Mouse (Mus musculus) erythroblast, embryonic 14.5 days (primary cell): Measurements from ENCODE around the gene Cck. TPM values are rescaled to one million over a fixed set of nuclear protein-coding genes. Genes with fewer than 3 reads are reported as not detected.

Experiments
- H3K27me3 ChIP-seq: 2 replicates; pipeline ENCODE4 v1.6.1; 2012; ENCODE audit warnings: inconsistent platforms; ENCODE audit not compliant: control insufficient read depth
- H3K36me3 ChIP-seq: 2 replicates; pipeline ENCODE4 v1.6.1; 2012; ENCODE audit warnings: mild to moderate bottlenecking, inconsistent platforms; ENCODE audit not compliant: control insufficient read depth
- H3K4me1 ChIP-seq: 2 replicates; pipeline ENCODE4 v1.6.1; 2012; ENCODE audit warnings: inconsistent platforms; ENCODE audit not compliant: control insufficient read depth
- H3K4me3 ChIP-seq: replicated peaks from 2 replicates; pipeline ENCODE3; 2012; ENCODE audit warnings: moderate library complexity, mild to moderate bottlenecking, inconsistent platforms
- H3K9me3 ChIP-seq: 2 replicates; pipeline ENCODE4 v1.6.1; 2012; ENCODE audit warnings: low read length, inconsistent platforms, mixed read lengths; ENCODE audit not compliant: control insufficient read depth
- GATA1 ChIP-seq: IDR thresholded peaks from 2 replicates; pipeline ENCODE4 v1.6.1; 2012; ENCODE audit warnings: low read length, inconsistent platforms, mixed read lengths
- TAL1 ChIP-seq: IDR thresholded peaks from 3 replicates; pipeline ENCODE4 v1.6.1; 2012; ENCODE audit warnings: low read length, inconsistent platforms, mixed read lengths
- polyA plus RNA-seq: library from polyadenylated mRNA; stranded (reverse); fragments of >175 nt; gene quantifications from 2 replicates; pipeline ENCODE4 v1.2.3, GENCODE M21; 2012

Gene Cck
- not detected in 2 replicates for polyA plus RNA-seq

DNA sequence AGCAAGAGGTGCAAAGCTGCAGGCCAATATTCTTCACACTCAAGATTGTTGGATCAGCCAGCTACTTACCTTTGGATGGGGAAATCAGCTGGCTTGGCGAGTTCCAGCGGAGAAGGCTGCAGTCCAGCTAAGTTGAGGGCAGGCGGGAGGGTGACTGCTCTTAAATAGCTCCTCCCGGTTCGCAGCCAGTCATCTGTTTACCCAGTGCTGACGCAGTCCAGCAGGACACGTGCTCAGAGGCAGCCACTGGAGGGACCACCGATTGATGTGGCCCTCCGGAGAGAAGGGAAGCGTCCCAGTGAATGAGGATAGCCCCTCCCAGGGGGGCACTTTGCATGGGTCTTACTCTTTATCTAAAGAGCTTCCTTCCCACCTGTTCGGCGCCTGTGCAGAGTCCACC, at the start of gene Cck:
Gene Cck (minus strand): TSS at position 166 of the 400 bp plus-strand sequence.
- H3K4me1 ChIP-seq, result no peaks in the 10 kb centered on the region
- TF ChIP-seq TAL1, result no peak
- no peak for TF ChIP-seq GATA1
- peaks cover 46% of the 10 kb centered on the region for H3K27me3 ChIP-seq
- no peak within 1 kb of the TSS for H3K4me3 ChIP-seq
- no peaks in the 10 kb centered on the region for H3K9me3 ChIP-seq
- H3K36me3 ChIP-seq, result no peaks in the 10 kb centered on the region

DNA sequence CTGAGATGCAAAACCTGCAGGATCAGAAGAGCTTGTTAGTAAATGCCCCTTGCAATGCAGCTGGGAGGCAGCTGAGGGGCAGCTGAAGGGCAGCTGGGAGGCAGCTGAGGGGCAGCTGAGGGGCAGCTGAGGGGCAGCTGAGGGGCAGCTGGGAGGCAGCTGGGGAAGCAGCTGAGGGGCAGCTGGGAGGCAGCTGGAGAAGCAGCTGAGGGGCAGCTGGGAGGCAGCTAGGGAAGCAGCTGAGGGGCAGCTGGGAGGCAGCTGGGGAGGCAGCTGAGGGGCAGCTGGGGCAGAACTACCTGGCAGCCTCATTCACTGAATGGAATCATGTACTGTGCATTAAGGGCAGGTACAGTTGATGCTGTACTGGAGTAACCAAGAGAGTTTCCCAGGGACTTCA, 46.0 kb upstream of the Cck start:
- TF ChIP-seq TAL1, result no peak
- TF ChIP-seq GATA1, result no peak

GRCm38 (mm10) chr9:121532626-121533025, 37.1 kb upstream of the Cck start:
- TF ChIP-seq TAL1, result no peak
- Histone ChIP-seq H3K36me3 (no peaks in the 10 kb centered on the region), H3K4me3 (no peak overlapping the region), H3K27me3 (no peaks in the 10 kb centered on the region), H3K4me1 (no peaks in the 10 kb centered on the region), H3K9me3 (peaks cover 7% of the 10 kb centered on the region)

More for the DNA sequence above, 46.0 kb upstream of the Cck start:
- H3K4me1 ChIP-seq, result no peaks in the 10 kb centered on the region
- no peaks in the 10 kb centered on the region for H3K36me3 ChIP-seq
- H3K9me3 ChIP-seq, result peaks cover 3% of the 10 kb centered on the region; the same call in 1 of the 2 replicates
- H3K4me3 ChIP-seq, result no peak overlapping the region
- no peaks in the 10 kb centered on the region for H3K27me3 ChIP-seq

DNA sequence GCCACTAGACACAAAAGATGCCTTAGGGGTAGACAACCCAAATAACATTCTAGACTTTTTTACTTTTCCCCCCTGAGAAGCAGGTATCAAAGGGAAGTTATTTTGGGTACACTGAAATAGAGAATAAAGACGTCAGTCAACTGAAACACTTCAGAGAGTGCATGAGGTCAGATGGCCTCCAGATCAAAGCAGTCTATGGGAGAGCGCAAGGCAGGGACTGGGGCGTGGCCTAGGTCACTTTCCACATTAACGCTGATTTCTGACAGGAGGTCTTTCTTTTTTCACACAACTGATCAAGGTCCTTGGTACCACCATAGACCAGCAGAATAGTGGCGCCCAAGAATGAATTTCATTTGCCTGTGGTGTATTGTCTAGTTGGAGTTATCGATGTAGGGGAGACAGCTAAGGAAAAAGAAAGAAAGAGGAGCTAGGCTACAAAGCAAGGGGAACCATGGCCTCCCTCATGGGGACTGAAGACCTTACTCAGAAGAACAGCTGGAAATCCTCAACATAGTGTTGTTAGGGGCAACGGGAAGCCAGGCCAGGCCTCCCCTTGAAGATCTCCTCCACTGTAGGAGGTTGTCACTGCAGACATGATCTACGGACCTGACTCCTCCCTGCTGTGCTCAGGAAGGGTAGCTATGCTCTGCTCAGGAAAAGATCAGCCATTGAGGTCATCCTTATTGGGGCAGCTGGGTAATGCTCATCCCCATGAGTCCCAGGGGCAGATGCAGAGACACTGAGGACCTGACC, 33.3 kb upstream of the Cck start:
- Histone ChIP-seq H3K27me3 (no peaks in the 10 kb centered on the region), H3K4me1 (no peaks in the 10 kb centered on the region), H3K4me3 (no peak overlapping the region), H3K9me3 (no peaks in the 10 kb centered on the region), H3K36me3 (no peaks in the 10 kb centered on the region)
- TF ChIP-seq GATA1, result no peak
- TF ChIP-seq TAL1, result no peak

- TF ChIP-seq GATA1 (no peak), TAL1 (no peak)
- Histone ChIP-seq H3K4me1 (no peaks in the 10 kb centered on the region), H3K4me3 (no peak overlapping the region), H3K27me3 (no peaks in the 10 kb centered on the region), H3K36me3 (no peaks in the 10 kb centered on the region), H3K9me3 (no peaks in the 10 kb centered on the region)
Observed at GRCm38 (mm10) chr9:121526171-121526570, 30.7 kb upstream of the Cck start.

DNA sequence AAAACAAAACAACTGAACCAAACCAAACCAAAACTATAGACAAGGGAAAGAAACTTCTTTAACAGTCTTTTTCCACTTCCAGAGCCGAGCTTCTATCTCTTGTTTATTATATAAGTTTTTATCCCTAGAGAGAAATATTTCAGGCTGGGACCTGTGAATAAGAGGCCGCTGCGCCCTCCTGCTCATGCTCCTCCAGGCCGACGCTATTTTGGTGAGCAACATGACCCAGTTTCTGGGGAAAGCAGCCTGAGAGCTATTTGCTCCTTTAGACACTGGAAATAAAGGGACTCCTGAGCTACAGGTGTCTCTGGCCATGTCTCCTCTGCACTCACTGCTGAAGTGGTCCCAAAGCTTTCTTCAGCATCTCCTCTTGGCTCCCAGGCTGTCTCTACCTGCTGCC, 24.6 kb upstream of the Cck start:
- Histone ChIP-seq H3K4me1 (no peaks in the 10 kb centered on the region), H3K27me3 (no peaks in the 10 kb centered on the region), H3K4me3 (no peak overlapping the region), H3K9me3 (no peaks in the 10 kb centered on the region), H3K36me3 (no peaks in the 10 kb centered on the region)
- TF ChIP-seq TAL1, result no peak
- no peak for TF ChIP-seq GATA1

DNA sequence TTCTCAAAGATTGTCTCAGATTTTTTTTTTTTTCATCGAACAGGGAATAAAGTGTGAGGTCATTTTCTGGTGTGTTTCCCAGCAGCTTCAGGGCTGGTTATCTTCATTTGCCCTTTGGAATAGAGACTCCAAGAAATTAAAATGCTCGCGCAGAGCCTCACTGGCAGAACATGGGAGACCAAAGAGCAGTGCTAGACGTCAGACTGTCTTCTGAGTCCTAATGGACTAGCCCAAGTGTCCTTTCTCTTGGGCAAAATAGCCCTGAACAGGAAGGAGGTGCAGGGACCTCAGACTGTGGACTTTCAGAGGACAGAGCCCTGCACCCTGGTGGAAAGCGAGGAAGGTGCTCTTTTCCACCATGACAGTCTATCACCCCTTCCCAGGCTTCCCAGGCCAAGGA, 19.0 kb upstream of the Cck start:
- Histone ChIP-seq H3K9me3 (no peaks in the 10 kb centered on the region), H3K4me1 (no peaks in the 10 kb centered on the region), H3K27me3 (no peaks in the 10 kb centered on the region), H3K4me3 (no peak overlapping the region), H3K36me3 (no peaks in the 10 kb centered on the region)
- TF ChIP-seq TAL1 (no peak), GATA1 (no peak)

GRCm38 (mm10) chr9:121511911-121512310, 16.4 kb upstream of the Cck start:
- TF ChIP-seq TAL1, result no peak
- H3K36me3 ChIP-seq, result no peaks in the 10 kb centered on the region

GRCm38 (mm10) chr9:121506478-121507180, 11.1 kb upstream of the Cck start:
- Histone ChIP-seq H3K27me3 (no peaks in the 10 kb centered on the region), H3K4me3 (no peak overlapping the region), H3K9me3 (peaks cover 2% of the 10 kb centered on the region; the same call in 1 of the 2 replicates), H3K4me1 (no peaks in the 10 kb centered on the region), H3K36me3 (no peaks in the 10 kb centered on the region)
- no peak for TF ChIP-seq GATA1
- no peak for TF ChIP-seq TAL1

More at GRCm38 (mm10) chr9:121511911-121512310, 16.4 kb upstream of the Cck start:
- Histone ChIP-seq H3K4me1 (no peaks in the 10 kb centered on the region), H3K4me3 (no peak overlapping the region), H3K27me3 (no peaks in the 10 kb centered on the region), H3K9me3 (no peaks in the 10 kb centered on the region)
